Mouse (Mus musculus): Measurements from ENCODE around the gene Rbpj. TPM values are rescaled to one million over a fixed set of nuclear protein-coding genes. Genes with fewer than 3 reads are reported as not detected.

Gene Rbpj
- polyA plus RNA-seq, 1 experiment, result 6.0 TPM

GRCm38 (mm10) chr5:53557544-53558260, 91.8 kb downstream of the Rbpj start:
- no peak overlapping the region for H3K27ac ChIP-seq (ENCODE audit: control insufficient read depth, insufficient read depth, low read depth, low read length)
- TF ChIP-seq CTCF (IDR thresholded peaks at IDR 0.05; ENCODE audit: control insufficient read depth, insufficient read depth, insufficient replicate concordance, low read depth, low read length) (no peak), POLR2A (IDR thresholded peaks at IDR 0.05; ENCODE audit: control insufficient read depth, low read depth, low read length) (no peak)
- H3K36me3 ChIP-seq (ENCODE audit: control insufficient read depth, insufficient read depth, low read length), result no peaks in the 10 kb centered on the region
- no peak overlapping the region for H3K4me3 ChIP-seq (ENCODE audit: control insufficient read depth, low read depth, low read length)
- no peaks in the 10 kb centered on the region; the same call in 1 of the 2 replicates for H3K4me1 ChIP-seq (ENCODE audit: control insufficient read depth, insufficient read depth, low read length)
- H3K27me3 ChIP-seq (ENCODE audit: control insufficient read depth, insufficient read depth, low read length), result no peaks in the 10 kb centered on the region

GRCm38 (mm10) chr5:53561160-53561559, 95.2 kb downstream of the Rbpj start:
- Histone ChIP-seq H3K27me3 (ENCODE audit: control insufficient read depth, insufficient read depth, low read length) (no peaks in the 10 kb centered on the region), H3K4me3 (ENCODE audit: control insufficient read depth, low read depth, low read length) (no peak overlapping the region), H3K36me3 (ENCODE audit: control insufficient read depth, insufficient read depth, low read length) (no peaks in the 10 kb centered on the region), H3K27ac (ENCODE audit: control insufficient read depth, insufficient read depth, low read depth, low read length) (no peak overlapping the region), H3K4me1 (ENCODE audit: control insufficient read depth, insufficient read depth, low read length) (no peaks in the 10 kb centered on the region; the same call in 1 of the 2 replicates)
- no peak for TF ChIP-seq CTCF (IDR thresholded peaks at IDR 0.05; ENCODE audit: control insufficient read depth, insufficient read depth, insufficient replicate concordance, low read depth, low read length)
- TF ChIP-seq POLR2A (IDR thresholded peaks at IDR 0.05; ENCODE audit: control insufficient read depth, low read depth, low read length), result no peak

GRCm38 (mm10) chr5:53564309-53564708, 98.4 kb downstream of the Rbpj start:
- no peaks in the 10 kb centered on the region for H3K4me1 ChIP-seq (ENCODE audit: control insufficient read depth, insufficient read depth, low read length)
- H3K4me3 ChIP-seq (ENCODE audit: control insufficient read depth, low read depth, low read length), result no peak overlapping the region

GRCm38 (mm10) chr5:53565213-53565794, 99.4 kb downstream of the Rbpj start:
- Histone ChIP-seq H3K4me1 (ENCODE audit: control insufficient read depth, insufficient read depth, low read length) (no peaks in the 10 kb centered on the region), H3K36me3 (ENCODE audit: control insufficient read depth, insufficient read depth, low read length) (no peaks in the 10 kb centered on the region), H3K27ac (ENCODE audit: control insufficient read depth, insufficient read depth, low read depth, low read length) (no peak overlapping the region), H3K4me3 (ENCODE audit: control insufficient read depth, low read depth, low read length) (no peak overlapping the region), H3K27me3 (ENCODE audit: control insufficient read depth, insufficient read depth, low read length) (no peaks in the 10 kb centered on the region)
- TF ChIP-seq CTCF (IDR thresholded peaks at IDR 0.05; ENCODE audit: control insufficient read depth, insufficient read depth, insufficient replicate concordance, low read depth, low read length) (no peak), POLR2A (IDR thresholded peaks at IDR 0.05; ENCODE audit: control insufficient read depth, low read depth, low read length) (no peak)

More at GRCm38 (mm10) chr5:53564309-53564708, 98.4 kb downstream of the Rbpj start:
- Histone ChIP-seq H3K36me3 (ENCODE audit: control insufficient read depth, insufficient read depth, low read length) (no peaks in the 10 kb centered on the region), H3K27ac (ENCODE audit: control insufficient read depth, insufficient read depth, low read depth, low read length) (no peak overlapping the region), H3K27me3 (ENCODE audit: control insufficient read depth, insufficient read depth, low read length) (no peaks in the 10 kb centered on the region)
- no peak for TF ChIP-seq POLR2A (IDR thresholded peaks at IDR 0.05; ENCODE audit: control insufficient read depth, low read depth, low read length)
- TF ChIP-seq CTCF (IDR thresholded peaks at IDR 0.05; ENCODE audit: control insufficient read depth, insufficient read depth, insufficient replicate concordance, low read depth, low read length), result no peak

- TF ChIP-seq POLR2A (IDR thresholded peaks at IDR 0.05; ENCODE audit: control insufficient read depth, low read depth, low read length) (no peak), CTCF (IDR thresholded peaks at IDR 0.05; ENCODE audit: control insufficient read depth, insufficient read depth, insufficient replicate concordance, low read depth, low read length) (no peak)
- no peak overlapping the region for H3K4me3 ChIP-seq (ENCODE audit: control insufficient read depth, low read depth, low read length)
- H3K27ac ChIP-seq (ENCODE audit: control insufficient read depth, insufficient read depth, low read depth, low read length), result no peak overlapping the region
- no peaks in the 10 kb centered on the region for H3K36me3 ChIP-seq (ENCODE audit: control insufficient read depth, insufficient read depth, low read length)
- no peaks in the 10 kb centered on the region for H3K4me1 ChIP-seq (ENCODE audit: control insufficient read depth, insufficient read depth, low read length)
- H3K27me3 ChIP-seq (ENCODE audit: control insufficient read depth, insufficient read depth, low read length), result no peaks in the 10 kb centered on the region
These were observed 100.6 kb downstream of the Rbpj start for GRCm38 (mm10) chr5:53566485-53567083.

- no peak overlapping the region for H3K4me3 ChIP-seq (ENCODE audit: control insufficient read depth, low read depth, low read length)
- no peaks in the 10 kb centered on the region for H3K36me3 ChIP-seq (ENCODE audit: control insufficient read depth, insufficient read depth, low read length)
- no peaks in the 10 kb centered on the region for H3K4me1 ChIP-seq (ENCODE audit: control insufficient read depth, insufficient read depth, low read length)
- no peaks in the 10 kb centered on the region for H3K27me3 ChIP-seq (ENCODE audit: control insufficient read depth, insufficient read depth, low read length)
- no peak overlapping the region for H3K27ac ChIP-seq (ENCODE audit: control insufficient read depth, insufficient read depth, low read depth, low read length)
- TF ChIP-seq POLR2A (IDR thresholded peaks at IDR 0.05; ENCODE audit: control insufficient read depth, low read depth, low read length), result no peak
- TF ChIP-seq CTCF (IDR thresholded peaks at IDR 0.05; ENCODE audit: control insufficient read depth, insufficient read depth, insufficient replicate concordance, low read depth, low read length), result no peak
These were observed 106.5 kb downstream of the Rbpj start for GRCm38 (mm10) chr5:53572496-53572895.

GRCm38 (mm10) chr5:53574883-53575442, 109.0 kb downstream of the Rbpj start:
- Histone ChIP-seq H3K4me1 (ENCODE audit: control insufficient read depth, insufficient read depth, low read length) (no peaks in the 10 kb centered on the region), H3K36me3 (ENCODE audit: control insufficient read depth, insufficient read depth, low read length) (no peaks in the 10 kb centered on the region), H3K27ac (ENCODE audit: control insufficient read depth, insufficient read depth, low read depth, low read length) (no peak overlapping the region), H3K27me3 (ENCODE audit: control insufficient read depth, insufficient read depth, low read length) (no peaks in the 10 kb centered on the region), H3K4me3 (ENCODE audit: control insufficient read depth, low read depth, low read length) (no peak overlapping the region)
- TF ChIP-seq POLR2A (IDR thresholded peaks at IDR 0.05; ENCODE audit: control insufficient read depth, low read depth, low read length) (no peak), CTCF (IDR thresholded peaks at IDR 0.05; ENCODE audit: control insufficient read depth, insufficient read depth, insufficient replicate concordance, low read depth, low read length) (no peak)
